In the genomic region with DNA sequence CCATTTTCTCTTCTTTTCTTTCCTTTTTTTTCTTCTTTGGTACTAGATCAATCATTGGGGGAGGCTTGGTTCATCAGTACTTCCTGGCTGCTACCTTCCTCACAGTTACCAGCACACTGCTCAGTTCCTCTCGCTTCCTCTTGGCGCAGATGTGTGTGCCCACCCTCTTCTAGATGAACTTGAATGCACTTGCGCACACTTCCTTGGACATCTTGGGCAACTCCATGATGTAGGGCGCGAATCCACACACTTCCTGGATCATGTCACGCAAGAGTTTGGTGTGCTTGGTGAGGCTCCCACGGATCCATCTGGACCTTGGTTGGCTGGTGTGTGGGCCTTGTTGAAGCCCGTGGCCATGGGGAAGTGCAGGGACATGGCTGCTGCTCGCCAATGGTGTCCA, we compare ENCODE assay signal across 18 mouse cellular contexts. TPM values are rescaled to one million over a fixed set of nuclear protein-coding genes. Genes with fewer than 3 reads are reported as not detected.
A peak's percentile ranks its signal among the peaks of the same experiment; 100 is the strongest.
DNase-seq lines count a peak whose midpoint lies in the region; ATAC-seq and TF ChIP-seq lines count a peak whose summit lies in the region.
"Had no signal": no experiment of that assay in that cellular context is flagged by ENCODE, and none has a peak within 500 bp of the region (broad histone marks: within the 10 kb centered on the region; RNA-seq: fewer than 3 reads in every experiment).

No protein-coding gene starts in this region.

- peaks cover 33% of the 10 kb centered on the region for H3K4me1 ChIP-seq in liver, postnatal 0 days (ENCODE audit: insufficient read depth)

- TF ChIP-seq EP300 in liver, postnatal 0 days (IDR thresholded peaks at IDR 0.05; ENCODE audit: low read depth) = no peak

- no peaks in the 10 kb centered on the region for H3K27me3 ChIP-seq in liver, postnatal 0 days (ENCODE audit: insufficient read depth, low read length)
- H3K27me3 ChIP-seq: heart, embryonic 15.5 days; lung, embryonic 15.5 days had no signal

- H3K4me3 ChIP-seq in liver, postnatal 0 days (ENCODE audit: low read depth, low read length) = no peak overlapping the region
- no peak overlapping the region for H3K4me3 ChIP-seq in macrophage (ENCODE audit: inconsistent target)
- H3K4me3 ChIP-seq: heart, embryonic 15.5 days; hindbrain, embryonic 10.5 days; lung, embryonic 15.5 days had no signal

- no peak for TF ChIP-seq CTCF in liver, postnatal 0 days (IDR thresholded peaks at IDR 0.05; ENCODE audit: low read depth)

- peak; percentile 12; the same call in 1 of the 2 replicates for ATAC-seq in liver, postnatal 0 days
- ATAC-seq: forebrain, embryonic 14.5 days had no signal

- H3K9ac ChIP-seq in liver, postnatal 0 days (replicated peaks) = no peak overlapping the region
- H3K9ac ChIP-seq: heart, embryonic 15.5 days; lung, embryonic 15.5 days had no signal

- H3K27ac ChIP-seq in liver, postnatal 0 days (ENCODE audit: low read depth) = peak overlapping the region; percentile 67
- peak overlapping the region; percentile 17; the same call in 1 of the 2 replicates for H3K27ac ChIP-seq in macrophage
- H3K27ac ChIP-seq: heart, embryonic 15.5 days; hindbrain, embryonic 10.5 days; lung, embryonic 15.5 days had no signal

- no peak overlapping the region for H3K4me2 ChIP-seq in liver, postnatal 0 days (ENCODE audit: low read depth, low read length)
- H3K4me2 ChIP-seq: heart, embryonic 15.5 days; lung, embryonic 15.5 days had no signal

- no peaks in the 10 kb centered on the region for H3K9me3 ChIP-seq in liver, postnatal 0 days (ENCODE audit: low read length)
- H3K9me3 ChIP-seq: heart, embryonic 15.5 days; hindbrain, embryonic 10.5 days; lung, embryonic 15.5 days had no signal

- no peak for DNase-seq in liver, postnatal 0 days
- DNase-seq in liver = no peak
- peak; percentile 86 for DNase-seq in A20 (ENCODE audit: low read depth, low spot score)
- DNase-seq in B cell, adult 2 months = peak; percentile 35 to 50
- no peak for DNase-seq in right cerebral cortex, adult 18-20 months
- DNase-seq in right cerebral cortex, postnatal 4 days = no peak
- DNase-seq: adrenal gland, postnatal 10 days; cerebellum, postnatal 14 days; kidney, adult 18-20 months; kidney, postnatal 14 days; layer of hippocampus, adult 9-11 months; thymus, postnatal 36 days had no signal

- peaks cover 39% of the 10 kb centered on the region for H3K79me2 ChIP-seq in macrophage (ENCODE audit: inconsistent target)

- no peaks in the 10 kb centered on the region for H3K36me3 ChIP-seq in liver, postnatal 0 days (replicated peaks; ENCODE audit: insufficient read depth, low read length)
- H3K36me3 ChIP-seq in macrophage (ENCODE audit: inconsistent target) = peaks cover 1% of the 10 kb centered on the region; the same call in 1 of the 2 replicates
- H3K36me3 ChIP-seq: heart, embryonic 15.5 days; hindbrain, embryonic 10.5 days; lung, embryonic 15.5 days had no signal

- 60% methylated on average over 9 of the region's 9 CpGs for WGBS in liver, postnatal 0 days (ENCODE audit: insufficient replicate concordance)
- 37% methylated on average over 9 of the region's 9 CpGs for WGBS in macrophage (ENCODE audit: missing documents)

RNA-seq across cellular contexts. Expression of gene Aldh3b1, which starts 2.1 kb away (rescaled TPM):
- polyA plus RNA-seq in liver, postnatal 0 days (2015; fragmentation: Nextera tagmentation; extraction: Ambion mirVana) = 9.5 TPM in 2 replicates
- total RNA-seq in macrophage (2018; cell fraction: chromatin; rRNA removed) = 10 to 100 TPM in 22 of 26 experiments, 1 to 10 TPM in 4; 6.7 to 54.0 (median 33.8) TPM
- total RNA-seq in macrophage (2018; cell fraction: cytosol; rRNA removed) = 10 to 100 TPM; 53.2 to 92.7 (median 74.8) TPM
- total RNA-seq in macrophage (2018; cell fraction: nucleus; rRNA removed) = 10 to 100 TPM; 15.3 to 80.6 (median 43.0) TPM
- 57.7 to 77.8 TPM (median 67.9 TPM) in 3 replicates for polyA plus RNA-seq in macrophage (2018)

RNA-seq across cellular contexts. Expression of gene Unc93b1, which starts 3.3 kb away (rescaled TPM):
- polyA plus RNA-seq in liver, postnatal 0 days (2015; fragmentation: Nextera tagmentation; extraction: Ambion mirVana) = 42.6 and 48.1 TPM in 2 replicates
- 1,000 to 10,000 TPM in 8 of 26 experiments, 100 to 1,000 TPM in 18; 216 to 1,289 (median 786) TPM for total RNA-seq in macrophage (2018; cell fraction: chromatin; rRNA removed)
- 1,000 to 10,000 TPM in 1 of 26 experiments, 100 to 1,000 TPM in 25; 460 to 1,074 (median 715) TPM for total RNA-seq in macrophage (2018; cell fraction: cytosol; rRNA removed)
- 1,000 to 10,000 TPM in 15 of 26 experiments, 100 to 1,000 TPM in 11; 504 to 1,525 (median 1,073) TPM for total RNA-seq in macrophage (2018; cell fraction: nucleus; rRNA removed)
- 421 to 814 TPM (median 651 TPM) in 3 replicates for polyA plus RNA-seq in macrophage (2018)

RNA-seq across cellular contexts. Expression of gene Ndufs8, which starts 19.1 kb away (rescaled TPM):
- 165 and 167 TPM in 2 replicates for polyA plus RNA-seq in liver, postnatal 0 days (2015; fragmentation: Nextera tagmentation; extraction: Ambion mirVana)
- 10 to 100 TPM in 13 of 26 experiments, 1 to 10 TPM in 13; 3.0 to 21.4 (median 9.9) TPM for total RNA-seq in macrophage (2018; cell fraction: chromatin; rRNA removed)
- 10 to 100 TPM; 59.2 to 98.0 (median 81.8) TPM for total RNA-seq in macrophage (2018; cell fraction: cytosol; rRNA removed)
- 10 to 100 TPM in 22 of 26 experiments, 1 to 10 TPM in 4; 7.7 to 35.0 (median 19.8) TPM for total RNA-seq in macrophage (2018; cell fraction: nucleus; rRNA removed)
- 65.9 to 103 TPM (median 95.7 TPM) in 3 replicates for polyA plus RNA-seq in macrophage (2018)

RNA-seq across cellular contexts. Expression of gene Tcirg1, which starts 24.8 kb away (rescaled TPM):
- 28.1 and 29.7 TPM in 2 replicates for polyA plus RNA-seq in liver, postnatal 0 days (2015; fragmentation: Nextera tagmentation; extraction: Ambion mirVana)
- 1,000 to 10,000 TPM; 2,108 to 6,099 (median 4,045) TPM for total RNA-seq in macrophage (2018; cell fraction: chromatin; rRNA removed)
- 100 to 1,000 TPM; 327 to 726 (median 484) TPM for total RNA-seq in macrophage (2018; cell fraction: cytosol; rRNA removed)
- 1,000 to 10,000 TPM; 1,431 to 3,048 (median 2,231) TPM for total RNA-seq in macrophage (2018; cell fraction: nucleus; rRNA removed)
- polyA plus RNA-seq in macrophage (2018) = 359 to 665 TPM (median 410 TPM) in 3 replicates

RNA-seq across cellular contexts. Expression of gene Aldh3b3, which starts 26.7 kb away (rescaled TPM):
- polyA plus RNA-seq in liver, postnatal 0 days (2015; fragmentation: Nextera tagmentation; extraction: Ambion mirVana) = 0.04 and 0.13 TPM in 2 replicates
- under 1 TPM in 1 of 26 experiments, not detected in 25; 0.29 TPM for total RNA-seq in macrophage (2018; cell fraction: chromatin; rRNA removed)
- total RNA-seq in macrophage (2018; cell fraction: cytosol; rRNA removed) = not detected
- total RNA-seq in macrophage (2018; cell fraction: nucleus; rRNA removed) = under 1 TPM in 1 of 26 experiments, not detected in 25; 0.69 TPM
- not detected in 3 replicates for polyA plus RNA-seq in macrophage (2018)
- polyA plus RNA-seq: forebrain, embryonic 14.5 days; heart, embryonic 15.5 days; hindbrain, embryonic 10.5 days; neural tube, embryonic 14.5 days had no signal

Comparison
In these comparisons a context has a peak if more than half of its experiments do, and no peak if none do; other contexts are left out.
1. DNase-seq: peak in A20 (single experiment) and B cell, adult 2 months (2 of 2); none in liver, postnatal 0 days (single experiment), liver (single experiment), right cerebral cortex, adult 18-20 months (single experiment) and right cerebral cortex, postnatal 4 days (single experiment).